Mouse (Mus musculus) neural tube, embryonic 15.5 days (tissue): ENCODE data around the gene Casp7. TPM values are rescaled to one million over a fixed set of nuclear protein-coding genes. Genes with fewer than 3 reads are reported as not detected.

Experiments
- ATAC-seq: fragments of 200-750 bp; cut with Nextera tagmentation; 2 replicates; pipeline ENCODE4 v1.8.0; 2017; ENCODE audit warnings: mild to moderate bottlenecking, moderate TSS enrichment, moderate library complexity; ENCODE audit not compliant: low FRiP score
- H3K27ac ChIP-seq: fragments of 300-500 bp; sonication (generic); replicated peaks from 2 replicates; pipeline ENCODE4 v1.5.1; 2015; ENCODE audit warnings: mild to moderate bottlenecking, inconsistent platforms
- H3K27me3 ChIP-seq: fragments of 300-500 bp; sonication (generic); replicated peaks from 2 replicates; pipeline ENCODE4 v1.6.1; 2015; ENCODE audit warnings: inconsistent platforms
- H3K36me3 ChIP-seq: fragments of 300-500 bp; sonication (generic); 2 replicates; pipeline ENCODE4 v1.6.1; 2015; ENCODE audit warnings: inconsistent platforms
- H3K4me1 ChIP-seq: fragments of 300-500 bp; sonication (generic); 2 replicates; pipeline ENCODE4 v1.6.1; 2015; ENCODE audit warnings: inconsistent platforms
- H3K4me2 ChIP-seq: fragments of 300-500 bp; sonication (generic); 2 replicates; pipeline ENCODE4 v1.6.1; 2015; ENCODE audit warnings: inconsistent platforms, mild to moderate bottlenecking, moderate library complexity
- H3K4me3 ChIP-seq: fragments of 300-500 bp; sonication (generic); replicated peaks from 2 replicates; pipeline ENCODE4 v1.5.1; 2015; ENCODE audit warnings: mild to moderate bottlenecking, inconsistent platforms
- H3K9ac ChIP-seq: fragments of 300-500 bp; sonication (generic); replicated peaks from 2 replicates; pipeline ENCODE4 v1.6.1; 2015; ENCODE audit warnings: mild to moderate bottlenecking, inconsistent platforms
- H3K9me3 ChIP-seq: fragments of 300-500 bp; sonication (generic); replicated peaks from 2 replicates; pipeline ENCODE4 v1.6.1; 2016; ENCODE audit warnings: inconsistent platforms
- WGBS: fragments of 180-500 bp; shearing (Covaris S2); methylation state at CpG from one replicate; pipeline ENCODE4 v1.1.7; 2015; ENCODE audit warnings: mixed read lengths; 5-methylcytosine and 5-hydroxymethylcytosine counted together
- polyA plus RNA-seq: library from polyadenylated mRNA; unstranded; fragments of >200 nt; fragmentation: Nextera tagmentation; extraction: Ambion mirVana; gene quantifications from 2 replicates; pipeline ENCODE4 v1.2.1, GENCODE M21; 2015

The Casp7 gene
- polyA plus RNA-seq, 1 experiment from 2014 or later = 20.8 TPM

DNA sequence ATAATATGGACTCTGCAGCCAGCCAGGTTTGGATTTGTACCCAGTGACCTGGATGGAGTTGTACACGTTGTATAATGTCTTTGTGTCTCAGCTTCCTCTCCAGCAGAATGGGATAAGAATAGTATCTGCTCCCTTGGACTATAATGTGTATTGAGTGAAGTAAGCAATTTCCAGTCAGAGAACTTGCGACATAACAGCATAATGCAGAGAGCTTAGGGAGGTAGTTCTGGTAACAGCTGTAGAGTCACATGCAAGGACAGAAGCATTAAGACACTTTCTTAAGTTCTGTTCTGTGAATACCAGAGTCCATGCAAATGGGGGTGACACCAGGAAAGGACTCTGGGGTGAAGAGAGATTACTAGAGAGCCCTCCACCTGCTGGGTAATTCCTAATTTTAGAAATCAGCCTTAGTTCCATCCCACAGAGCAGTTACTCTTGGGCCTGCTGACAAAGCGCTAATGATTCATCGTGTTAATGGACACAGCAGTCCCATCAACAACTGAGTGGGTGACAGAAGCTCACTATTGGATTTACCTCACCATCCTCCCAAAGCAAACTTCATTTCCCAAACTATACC lies 9.1 kb upstream of the Casp7 start:
- H3K4me2 ChIP-seq = no peak overlapping the region
- no peaks in the 10 kb centered on the region for H3K4me1 ChIP-seq
- no peak overlapping the region for H3K27ac ChIP-seq
- H3K4me3 ChIP-seq = no peak overlapping the region
- no peak overlapping the region for H3K9ac ChIP-seq
- ATAC-seq = no peak
- H3K36me3 ChIP-seq = no peaks in the 10 kb centered on the region
- H3K27me3 ChIP-seq = no peaks in the 10 kb centered on the region
- 81% methylated on average over 4 of the region's 4 CpGs for WGBS
- no peaks in the 10 kb centered on the region for H3K9me3 ChIP-seq

DNA sequence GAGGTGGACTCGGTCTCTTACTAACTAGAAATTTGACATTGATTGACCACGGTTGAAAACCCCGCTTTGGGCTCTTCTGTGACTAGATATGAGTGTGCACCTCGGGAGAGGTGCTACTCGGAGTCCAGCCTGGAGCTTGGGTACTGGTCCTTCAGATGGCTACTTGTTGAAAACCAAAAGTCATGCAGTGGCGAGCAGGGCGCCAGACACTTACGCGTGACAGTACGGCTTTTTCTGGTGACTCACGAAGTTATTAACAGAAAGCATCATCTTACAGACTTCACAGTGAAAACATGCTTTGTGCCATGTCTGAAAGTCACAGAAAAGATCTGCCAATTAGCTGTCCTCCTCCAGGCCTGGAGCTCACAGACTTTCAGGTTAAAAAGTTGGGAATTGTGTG lies 7.8 kb upstream of the Casp7 start:
- ATAC-seq = no peak
- Histone ChIP-seq H3K4me3 (no peak overlapping the region), H3K27me3 (peaks cover 3% of the 10 kb centered on the region; the same call in 1 of the 2 replicates), H3K9ac (no peak overlapping the region), H3K36me3 (no peaks in the 10 kb centered on the region), H3K27ac (no peak overlapping the region), H3K4me1 (no peaks in the 10 kb centered on the region), H3K9me3 (no peaks in the 10 kb centered on the region), H3K4me2 (no peak overlapping the region)
- 94% methylated on average over 11 of the region's 11 CpGs for WGBS

DNA sequence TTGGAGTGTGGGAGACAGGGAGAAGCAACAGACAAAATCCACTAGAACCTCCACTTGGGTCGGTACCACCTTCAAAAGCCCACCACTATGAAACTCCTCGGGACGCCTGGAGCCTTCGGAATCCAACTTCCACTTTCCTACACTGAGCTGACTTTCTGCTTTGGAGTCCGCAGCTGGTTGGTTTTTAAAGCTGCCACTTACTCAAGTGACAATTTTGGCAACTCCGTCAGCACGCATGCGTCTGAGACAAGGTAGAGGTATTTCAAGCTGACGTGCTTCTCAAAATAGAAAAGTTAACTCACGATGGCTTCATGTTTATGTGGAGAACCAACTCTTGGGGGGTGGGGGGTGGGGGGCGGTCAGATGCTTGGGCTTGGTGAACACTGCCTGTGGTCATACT lies 7.0 kb upstream of the Casp7 start, which contains the start of gene Nrap:
TSS of gene Nrap (minus strand) at position 159 of the 400 bp plus-strand sequence.
- Histone ChIP-seq H3K4me1 (no peaks in the 10 kb centered on the region), H3K4me2 (no peak within 1 kb of the TSS), H3K27me3 (peaks cover 10% of the 10 kb centered on the region), H3K9ac (no peak within 1 kb of the TSS), H3K9me3 (no peaks in the 10 kb centered on the region), H3K27ac (no peak within 1 kb of the TSS), H3K36me3 (no peaks in the 10 kb centered on the region), H3K4me3 (no peak within 1 kb of the TSS)
- WGBS = 89% methylated on average over 11 of the region's 11 CpGs
- ATAC-seq = no peak

GRCm38 (mm10) chr19:56391307-56392046 lies 5.5 kb upstream of the Casp7 start:
- Histone ChIP-seq H3K27me3 (peaks cover 26% of the 10 kb centered on the region), H3K4me3 (no peak overlapping the region), H3K9me3 (no peaks in the 10 kb centered on the region), H3K4me1 (peaks cover 6% of the 10 kb centered on the region), H3K36me3 (no peaks in the 10 kb centered on the region), H3K9ac (no peak overlapping the region), H3K4me2 (no peak overlapping the region), H3K27ac (no peak overlapping the region)
- WGBS = 85% methylated on average over 6 of the region's 6 CpGs
- no peak for ATAC-seq

DNA sequence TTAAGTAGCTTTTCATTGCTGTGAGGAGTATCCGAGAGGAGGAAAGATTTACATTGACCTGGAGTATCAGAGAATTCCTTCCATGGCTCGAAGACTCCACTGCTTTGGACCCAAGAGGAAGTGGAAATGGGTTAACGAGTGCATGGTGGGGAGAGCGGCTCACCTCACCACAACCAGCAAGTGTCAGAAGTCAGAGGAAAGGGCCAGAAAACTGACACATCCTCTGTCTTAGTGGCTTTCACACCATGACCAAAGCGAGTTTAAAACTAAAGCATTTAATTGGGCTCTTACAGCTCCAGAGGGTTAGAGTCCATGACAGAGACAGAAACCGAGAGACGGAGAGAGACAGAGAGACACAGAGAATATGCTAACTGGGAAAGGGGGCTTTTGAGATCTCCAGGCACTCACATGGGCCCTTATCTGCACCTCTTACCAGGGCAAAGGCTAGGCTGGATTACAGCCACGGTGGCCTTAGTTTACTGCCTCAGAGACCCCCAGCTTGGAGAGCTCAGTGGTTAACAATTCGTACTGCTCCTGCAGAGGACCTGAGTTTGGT lies 3.5 kb upstream of the Casp7 start:
- Histone ChIP-seq H3K4me3 (no peak overlapping the region), H3K9me3 (no peaks in the 10 kb centered on the region), H3K27me3 (peaks cover 30% of the 10 kb centered on the region), H3K36me3 (no peaks in the 10 kb centered on the region), H3K4me1 (peaks cover 20% of the 10 kb centered on the region), H3K27ac (no peak overlapping the region), H3K9ac (no peak overlapping the region), H3K4me2 (no peak overlapping the region)
- ATAC-seq = no peak
- WGBS = 82% methylated on average over 9 of the region's 9 CpGs

DNA sequence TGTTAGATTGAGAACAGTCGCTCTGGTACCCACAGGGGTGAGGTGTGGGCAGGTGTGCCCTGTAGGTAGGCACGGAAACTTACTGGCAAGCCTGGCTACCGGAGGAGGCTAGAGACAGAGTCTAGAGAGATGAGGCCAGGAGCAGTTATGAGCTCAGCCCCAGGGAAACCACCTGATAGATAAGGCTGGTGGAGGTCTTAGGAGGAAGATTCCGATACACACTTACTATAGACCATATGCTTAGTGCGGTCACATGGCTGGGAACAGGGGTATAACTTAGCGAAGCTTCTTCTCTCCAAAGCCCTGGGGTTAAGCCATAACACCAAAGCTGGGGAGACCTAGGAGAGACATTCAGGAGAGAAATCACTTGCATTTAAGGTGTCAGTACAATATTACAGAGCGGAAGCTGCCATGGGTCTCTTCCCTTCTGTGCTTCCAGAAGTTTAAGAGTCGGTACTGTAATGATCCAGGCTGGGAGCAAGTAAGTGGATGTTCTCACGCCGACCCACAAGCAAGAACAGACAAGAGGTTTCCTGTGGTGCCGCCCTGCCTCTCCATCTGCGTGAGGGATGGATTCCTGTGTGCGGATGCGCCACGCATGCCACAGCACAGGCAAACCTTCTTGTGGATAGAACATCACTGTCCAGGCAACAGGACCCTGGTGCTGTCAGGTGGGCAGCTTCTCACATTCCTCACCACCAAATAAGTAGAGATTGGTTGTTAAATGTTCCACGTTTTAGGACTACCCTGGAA lies 1.6 kb upstream of the Casp7 start:
- H3K36me3 ChIP-seq = no peaks in the 10 kb centered on the region
- no peaks in the 10 kb centered on the region for H3K9me3 ChIP-seq
- H3K9ac ChIP-seq = no peak overlapping the region
- ATAC-seq = no peak
- H3K27me3 ChIP-seq = peaks cover 33% of the 10 kb centered on the region
- no peak overlapping the region for H3K4me2 ChIP-seq
- H3K4me3 ChIP-seq = no peak overlapping the region
- no peak overlapping the region for H3K27ac ChIP-seq
- H3K4me1 ChIP-seq = peaks cover 20% of the 10 kb centered on the region
- 89% methylated on average over 16 of the region's 16 CpGs for WGBS

DNA sequence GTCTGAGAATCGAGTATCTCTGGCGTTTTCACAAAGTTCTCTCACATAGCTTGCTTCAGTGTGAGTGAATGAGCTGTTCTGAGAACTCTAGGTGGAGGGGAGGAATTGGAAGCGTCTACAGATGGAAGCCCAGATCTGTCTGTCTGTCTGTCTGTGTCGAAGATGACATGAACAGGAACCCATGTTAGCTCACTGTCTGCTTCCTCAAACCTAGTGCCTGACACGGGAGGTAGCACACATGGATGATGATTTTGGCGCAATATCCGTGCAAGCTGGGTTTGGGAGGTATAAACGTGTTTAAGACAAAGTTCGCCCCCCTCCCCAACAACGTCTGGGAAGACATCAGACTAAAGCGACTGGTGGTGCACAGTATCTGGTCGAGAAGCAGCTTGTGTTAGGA lies 702 bp upstream of the Casp7 start:
- 43% methylated on average over 12 of the region's 12 CpGs for WGBS
- H3K27me3 ChIP-seq = peaks cover 33% of the 10 kb centered on the region
- H3K9me3 ChIP-seq = no peaks in the 10 kb centered on the region
- H3K27ac ChIP-seq = peak overlapping the region; percentile 78; the same call in 1 of the 2 replicates
- no peaks in the 10 kb centered on the region for H3K36me3 ChIP-seq
- H3K4me3 ChIP-seq = peak overlapping the region; percentile 72
- ATAC-seq = no peak
- peak overlapping the region; percentile 98 for H3K4me2 ChIP-seq
- peak overlapping the region; percentile 63 for H3K9ac ChIP-seq
- H3K4me1 ChIP-seq = peaks cover 20% of the 10 kb centered on the region

- 61% methylated on average over 11 of the region's 11 CpGs for WGBS
- peaks cover 30% of the 10 kb centered on the region for H3K4me1 ChIP-seq
- peak overlapping the region; percentile 72 for H3K4me3 ChIP-seq
- no peaks in the 10 kb centered on the region for H3K9me3 ChIP-seq
- peak overlapping the region; percentile 63 for H3K9ac ChIP-seq
- peak overlapping the region; percentile 98 for H3K4me2 ChIP-seq
- peak overlapping the region; percentile 78 for H3K27ac ChIP-seq
- ATAC-seq = no peak; the same call in 1 of the 2 replicates
- H3K36me3 ChIP-seq = no peaks in the 10 kb centered on the region
- peaks cover 33% of the 10 kb centered on the region for H3K27me3 ChIP-seq
Observed at GRCm38 (mm10) chr19:56397663-56398527, 966 bp downstream of the Casp7 start.

DNA sequence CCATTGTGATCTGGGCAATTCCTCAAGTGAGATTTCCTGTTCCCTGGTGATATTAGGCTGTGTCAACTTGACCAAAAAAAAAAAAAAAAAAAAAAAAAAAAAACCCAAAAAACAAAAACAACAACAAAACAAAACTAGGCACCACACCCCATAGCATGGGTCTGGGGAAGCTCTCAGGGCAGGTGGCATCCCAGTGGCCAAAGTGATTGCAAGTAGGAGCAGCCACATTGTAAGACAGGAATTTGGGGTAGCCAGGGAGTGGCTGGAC lies 1.5 kb downstream of the Casp7 start:
- no peaks in the 10 kb centered on the region for H3K36me3 ChIP-seq
- H3K9me3 ChIP-seq = no peaks in the 10 kb centered on the region
- peaks cover 30% of the 10 kb centered on the region for H3K4me1 ChIP-seq
- ATAC-seq = no peak
- H3K27ac ChIP-seq = no peak overlapping the region
- no peak overlapping the region for H3K4me2 ChIP-seq
- peaks cover 33% of the 10 kb centered on the region for H3K27me3 ChIP-seq
- H3K9ac ChIP-seq = no peak overlapping the region
- no peak overlapping the region for H3K4me3 ChIP-seq

- no peak overlapping the region for H3K4me3 ChIP-seq
- peaks cover 27% of the 10 kb centered on the region for H3K27me3 ChIP-seq
- no peaks in the 10 kb centered on the region for H3K9me3 ChIP-seq
- H3K4me2 ChIP-seq = no peak overlapping the region
- H3K36me3 ChIP-seq = 0 out of 2 replicates have a peak, but pooled peaks cover 4% of the 10 kb centered on the region
- 49% methylated on average over 14 of the region's 14 CpGs for WGBS
- H3K9ac ChIP-seq = no peak overlapping the region
- ATAC-seq = no peak
- H3K4me1 ChIP-seq = peaks cover 30% of the 10 kb centered on the region
- no peak overlapping the region for H3K27ac ChIP-seq
Observed at GRCm38 (mm10) chr19:56400200-56400599, 3.3 kb downstream of the Casp7 start.

DNA sequence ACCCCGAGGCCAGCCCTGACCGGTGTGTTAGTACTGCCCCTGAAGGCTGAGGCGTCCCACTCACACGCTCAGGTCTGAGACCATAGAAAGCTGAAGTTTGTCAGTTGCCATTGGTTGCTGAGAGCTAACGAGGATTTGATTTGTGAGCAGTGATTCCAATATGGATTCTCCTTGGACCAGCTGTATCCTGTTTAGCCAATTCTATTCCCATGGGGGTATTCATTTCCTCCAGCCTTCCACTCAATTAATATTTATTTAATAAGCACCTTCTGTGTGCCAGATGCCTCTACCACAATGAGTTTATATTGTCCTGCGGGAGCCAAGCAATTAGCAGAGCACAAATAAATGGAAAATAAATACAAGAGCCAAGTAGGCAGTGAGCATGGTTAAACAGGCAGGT lies 4.9 kb downstream of the Casp7 start:
- H3K9me3 ChIP-seq = no peaks in the 10 kb centered on the region
- 0 out of 2 replicates have a peak, but pooled peaks cover 4% of the 10 kb centered on the region for H3K36me3 ChIP-seq
- H3K4me3 ChIP-seq = no peak overlapping the region
- peak; percentile 62; the same call in 1 of the 2 replicates for ATAC-seq
- H3K27me3 ChIP-seq = peaks cover 15% of the 10 kb centered on the region; the same call in 1 of the 2 replicates
- WGBS = 52% methylated on average over 6 of the region's 6 CpGs
- peaks cover 20% of the 10 kb centered on the region for H3K4me1 ChIP-seq
- H3K9ac ChIP-seq = no peak overlapping the region
- H3K4me2 ChIP-seq = no peak overlapping the region
- H3K27ac ChIP-seq = no peak overlapping the region
